Mouse (Mus musculus): Measurements from ENCODE around the gene Grik4.

The Grik4 gene

GRCm38 (mm10) chr9:42897361-42898051 lies 46.8 kb downstream of the Grik4 start:
- DNase-seq = no peak

- no peak for DNase-seq
Measured at GRCm38 (mm10) chr9:42896421-42897210, 47.7 kb downstream of the Grik4 start.

GRCm38 (mm10) chr9:42892765-42893164 lies 51.5 kb downstream of the Grik4 start:
- DNase-seq = no peak

- no peak for DNase-seq
Measured at GRCm38 (mm10) chr9:42887930-42888329, 56.4 kb downstream of the Grik4 start.

GRCm38 (mm10) chr9:42886112-42886766 lies 58.1 kb downstream of the Grik4 start:
- DNase-seq = no peak

GRCm38 (mm10) chr9:42885566-42885965 lies 58.7 kb downstream of the Grik4 start:
- peak; percentile 25 for DNase-seq

GRCm38 (mm10) chr9:42885123-42885522 lies 59.2 kb downstream of the Grik4 start:
- DNase-seq = no peak

- DNase-seq = no peak
Measured at GRCm38 (mm10) chr9:42883006-42883759, 61.1 kb downstream of the Grik4 start.

- DNase-seq = no peak
Measured at GRCm38 (mm10) chr9:42882313-42882712, 62.0 kb downstream of the Grik4 start.

- DNase-seq = no peak
Measured at GRCm38 (mm10) chr9:42881040-42881439, 63.3 kb downstream of the Grik4 start.

- DNase-seq = no peak
Measured at GRCm38 (mm10) chr9:42878401-42878800, 65.9 kb downstream of the Grik4 start.

GRCm38 (mm10) chr9:42872885-42873284 lies 71.4 kb downstream of the Grik4 start:
- DNase-seq = no peak

GRCm38 (mm10) chr9:42871681-42872080 lies 72.6 kb downstream of the Grik4 start:
- DNase-seq = no peak

GRCm38 (mm10) chr9:42870257-42870656 lies 74.0 kb downstream of the Grik4 start:
- no peak for DNase-seq

- no peak for DNase-seq
Measured at GRCm38 (mm10) chr9:42868508-42868907, 75.8 kb downstream of the Grik4 start.

GRCm38 (mm10) chr9:42866650-42867049 lies 77.6 kb downstream of the Grik4 start:
- no peak for DNase-seq

GRCm38 (mm10) chr9:42865036-42865829 lies 79.1 kb downstream of the Grik4 start:
- no peak for DNase-seq

GRCm38 (mm10) chr9:42863360-42863759 lies 80.9 kb downstream of the Grik4 start:
- no peak for DNase-seq

GRCm38 (mm10) chr9:42861711-42862110 lies 82.6 kb downstream of the Grik4 start:
- DNase-seq = no peak

- DNase-seq = no peak
Measured at GRCm38 (mm10) chr9:42861238-42861637, 83.1 kb downstream of the Grik4 start.

GRCm38 (mm10) chr9:42859959-42860794 lies 84.1 kb downstream of the Grik4 start:
- no peak for DNase-seq

Measured in kidney, adult 11 months (tissue).